Mouse (Mus musculus): Measurements from ENCODE around the gene Sfmbt1. TPM values are rescaled to one million over a fixed set of nuclear protein-coding genes. Genes with fewer than 3 reads are reported as not detected.
A peak's percentile ranks its signal among the peaks of the same experiment; 100 is the strongest.

The Sfmbt1 gene
- total and polyA plus RNA-seq, 2 experiments, result 1.6 to 11.2 TPM

GRCm38 (mm10) chr14:30671986-30672312 is 42.7 kb upstream of the Sfmbt1 start:
- Histone ChIP-seq H3K36me3 (ENCODE audit: control insufficient read depth, insufficient read depth, low read length) (peaks cover 21% of the 10 kb centered on the region), H3K79me2 (ENCODE audit: control insufficient read depth, insufficient read depth, low read length) (no peaks in the 10 kb centered on the region), H3K27me3 (ENCODE audit: control insufficient read depth, insufficient read depth, low read length) (no peaks in the 10 kb centered on the region), H3K9ac (ENCODE audit: low read depth, low read length) (peak overlapping the region; percentile 8; the same call in 1 of the 2 replicates), H3K4me3 (ENCODE audit: insufficient read depth, low read depth, low read length) (no peak overlapping the region), H3K4me1 (ENCODE audit: control insufficient read depth, insufficient read depth, low read length) (peaks cover 5% of the 10 kb centered on the region; the same call in 1 of the 2 replicates), H3K27ac (replicated peaks; ENCODE audit: insufficient read depth, low read depth, low read length) (peak overlapping the region; percentile 29)
- 16% methylated on average over 3 of the region's 3 CpGs for WGBS
- DNase-seq (ENCODE audit: extremely low read depth, low read depth, low spot score), result peak; percentile 66
- TF ChIP-seq CTCF (IDR thresholded peaks at IDR 0.05; ENCODE audit: low read depth, low read length), result peak; percentile 82
- TF ChIP-seq POLR2A (IDR thresholded peaks at IDR 0.05; ENCODE audit: extremely low read depth, insufficient read depth, low read length), result no peak

GRCm38 (mm10) chr14:30674947-30675346 is 39.7 kb upstream of the Sfmbt1 start:
- Histone ChIP-seq H3K36me3 (ENCODE audit: control insufficient read depth, insufficient read depth, low read length) (peaks cover 32% of the 10 kb centered on the region), H3K79me2 (ENCODE audit: control insufficient read depth, insufficient read depth, low read length) (no peaks in the 10 kb centered on the region), H3K4me3 (ENCODE audit: insufficient read depth, low read depth, low read length) (no peak overlapping the region), H3K27me3 (ENCODE audit: control insufficient read depth, insufficient read depth, low read length) (no peaks in the 10 kb centered on the region), H3K9ac (ENCODE audit: low read depth, low read length) (no peak overlapping the region), H3K4me1 (ENCODE audit: control insufficient read depth, insufficient read depth, low read length) (peaks cover 5% of the 10 kb centered on the region; the same call in 1 of the 2 replicates), H3K27ac (replicated peaks; ENCODE audit: insufficient read depth, low read depth, low read length) (no peak overlapping the region)
- WGBS, result 69% methylated on average over 6 of the region's 6 CpGs
- no peak for TF ChIP-seq CTCF (IDR thresholded peaks at IDR 0.05; ENCODE audit: low read depth, low read length)
- DNase-seq (ENCODE audit: extremely low read depth, low read depth, low spot score), result no peak

- no peaks in the 10 kb centered on the region for H3K27me3 ChIP-seq (ENCODE audit: control insufficient read depth, insufficient read depth, low read length)
- WGBS, result 85% methylated on average over 3 of the region's 3 CpGs
- no peak overlapping the region for H3K4me3 ChIP-seq (ENCODE audit: insufficient read depth, low read depth, low read length)
- no peaks in the 10 kb centered on the region for H3K4me1 ChIP-seq (ENCODE audit: control insufficient read depth, insufficient read depth, low read length)
- no peak for DNase-seq (ENCODE audit: extremely low read depth, low read depth, low spot score)
- no peak overlapping the region for H3K9ac ChIP-seq (ENCODE audit: low read depth, low read length)
- H3K36me3 ChIP-seq (ENCODE audit: control insufficient read depth, insufficient read depth, low read length), result peaks cover 35% of the 10 kb centered on the region
- no peak overlapping the region for H3K27ac ChIP-seq (replicated peaks; ENCODE audit: insufficient read depth, low read depth, low read length)
- TF ChIP-seq CTCF (IDR thresholded peaks at IDR 0.05; ENCODE audit: low read depth, low read length) (no peak), POLR2A (IDR thresholded peaks at IDR 0.05; ENCODE audit: extremely low read depth, insufficient read depth, low read length) (no peak)
- H3K79me2 ChIP-seq (ENCODE audit: control insufficient read depth, insufficient read depth, low read length), result no peaks in the 10 kb centered on the region
Observed at GRCm38 (mm10) chr14:30682131-30682530, 32.5 kb upstream of the Sfmbt1 start.

- peak overlapping the region; percentile 87 for H3K27ac ChIP-seq (replicated peaks; ENCODE audit: insufficient read depth, low read depth, low read length)
- H3K79me2 ChIP-seq (ENCODE audit: control insufficient read depth, insufficient read depth, low read length), result no peaks in the 10 kb centered on the region
- H3K4me1 ChIP-seq (ENCODE audit: control insufficient read depth, insufficient read depth, low read length), result peaks cover 8% of the 10 kb centered on the region
- no peak overlapping the region for H3K4me3 ChIP-seq (ENCODE audit: insufficient read depth, low read depth, low read length)
- peaks cover 3% of the 10 kb centered on the region; the same call in 1 of the 2 replicates for H3K36me3 ChIP-seq (ENCODE audit: control insufficient read depth, insufficient read depth, low read length)
- no peak overlapping the region for H3K9ac ChIP-seq (ENCODE audit: low read depth, low read length)
- DNase-seq (ENCODE audit: extremely low read depth, low read depth, low spot score), result peak; percentile 83
- 24% methylated on average over 3 of the region's 3 CpGs for WGBS
- H3K27me3 ChIP-seq (ENCODE audit: control insufficient read depth, insufficient read depth, low read length), result no peaks in the 10 kb centered on the region
- TF ChIP-seq POLR2A (IDR thresholded peaks at IDR 0.05; ENCODE audit: extremely low read depth, insufficient read depth, low read length) (no peak), CTCF (IDR thresholded peaks at IDR 0.05; ENCODE audit: low read depth, low read length) (no peak)
Observed at GRCm38 (mm10) chr14:30690685-30691084, 24.0 kb upstream of the Sfmbt1 start.

GRCm38 (mm10) chr14:30692439-30692838 is 22.2 kb upstream of the Sfmbt1 start:
- H3K27ac ChIP-seq (replicated peaks; ENCODE audit: insufficient read depth, low read depth, low read length), result no peak overlapping the region
- H3K27me3 ChIP-seq (ENCODE audit: control insufficient read depth, insufficient read depth, low read length), result no peaks in the 10 kb centered on the region
- H3K9ac ChIP-seq (ENCODE audit: low read depth, low read length), result no peak overlapping the region
- TF ChIP-seq CTCF (IDR thresholded peaks at IDR 0.05; ENCODE audit: low read depth, low read length), result no peak
- TF ChIP-seq POLR2A (IDR thresholded peaks at IDR 0.05; ENCODE audit: extremely low read depth, insufficient read depth, low read length), result no peak
- no peak overlapping the region for H3K4me3 ChIP-seq (ENCODE audit: insufficient read depth, low read depth, low read length)
- H3K36me3 ChIP-seq (ENCODE audit: control insufficient read depth, insufficient read depth, low read length), result no peaks in the 10 kb centered on the region
- H3K79me2 ChIP-seq (ENCODE audit: control insufficient read depth, insufficient read depth, low read length), result no peaks in the 10 kb centered on the region
- 80% methylated on average over 6 of the region's 6 CpGs for WGBS
- no peak for DNase-seq (ENCODE audit: extremely low read depth, low read depth, low spot score)
- peaks cover 8% of the 10 kb centered on the region for H3K4me1 ChIP-seq (ENCODE audit: control insufficient read depth, insufficient read depth, low read length)

- H3K79me2 ChIP-seq (ENCODE audit: control insufficient read depth, insufficient read depth, low read length), result no peaks in the 10 kb centered on the region
- no peak overlapping the region for H3K9ac ChIP-seq (ENCODE audit: low read depth, low read length)
- H3K27ac ChIP-seq (replicated peaks; ENCODE audit: insufficient read depth, low read depth, low read length), result no peak overlapping the region
Observed at GRCm38 (mm10) chr14:30694786-30695185, 19.9 kb upstream of the Sfmbt1 start.

More at GRCm38 (mm10) chr14:30694786-30695185, 19.9 kb upstream of the Sfmbt1 start:
- TF ChIP-seq CTCF (IDR thresholded peaks at IDR 0.05; ENCODE audit: low read depth, low read length) (no peak), POLR2A (IDR thresholded peaks at IDR 0.05; ENCODE audit: extremely low read depth, insufficient read depth, low read length) (no peak)
- Histone ChIP-seq H3K4me3 (ENCODE audit: insufficient read depth, low read depth, low read length) (no peak overlapping the region), H3K36me3 (ENCODE audit: control insufficient read depth, insufficient read depth, low read length) (no peaks in the 10 kb centered on the region), H3K4me1 (ENCODE audit: control insufficient read depth, insufficient read depth, low read length) (peaks cover 8% of the 10 kb centered on the region), H3K27me3 (ENCODE audit: control insufficient read depth, insufficient read depth, low read length) (no peaks in the 10 kb centered on the region)
- 86% methylated on average over 2 of the region's 2 CpGs for WGBS
- peak; percentile 18 for DNase-seq (ENCODE audit: extremely low read depth, low read depth, low spot score)
